Mouse (Mus musculus): ENCODE measurements around the gene Olfr1420. TPM values are rescaled to one million over a fixed set of nuclear protein-coding genes. Genes with fewer than 3 reads are reported as not detected.

Olfr1420 gene
- total RNA-seq (2012; rRNA removed) = not detected in 2 replicates
- polyA plus RNA-seq (2012; ENCODE audit: insufficient read depth in 1 of 2, insufficient read length in 2 of 2, low read depth in 1 of 2, low replicate concordance in 2 of 2, missing spikeins in 1 of 2) = under 1 TPM in 1 of 2 experiments, not detected in 1; 0.03 TPM

- no peaks in the 10 kb centered on the region for H3K9me3 ChIP-seq (replicated peaks; ENCODE audit: insufficient read depth, low read length)
- H3K27me3 ChIP-seq (ENCODE audit: control insufficient read depth in 1 of 2, insufficient read depth in 2 of 2, low read length in 2 of 2) = peaks cover 7 to 13% of the 10 kb centered on the region in 2 experiments
- TF ChIP-seq ELF1 (IDR thresholded peaks at IDR 0.05; ENCODE audit: low read depth, low read length) (no peak), TBP (IDR thresholded peaks at IDR 0.05; ENCODE audit: low read depth, low read length) (no peak), USF1 (IDR thresholded peaks at IDR 0.05; ENCODE audit: low read depth, low read length) (no peak), RAD21 (IDR thresholded peaks at IDR 0.05; ENCODE audit: low read depth, low read length) (no peak), MYB (IDR thresholded peaks at IDR 0.05; ENCODE audit: low read depth, low read length) (no peak), JUND (IDR thresholded peaks at IDR 0.05; ENCODE audit: low read depth, low read length) (no peak), POLR2AphosphoS2 (IDR thresholded peaks at IDR 0.05; ENCODE audit: low read length) (no peak), MAZ (IDR thresholded peaks at IDR 0.05; ENCODE audit: low read depth, low read length) (no peak), BHLHE40 (IDR thresholded peaks at IDR 0.05; ENCODE audit: borderline replicate concordance, low read depth, low read length) (no peak), ZC3H11A (IDR thresholded peaks at IDR 0.05; ENCODE audit: low read depth, low read length) (no peak), POLR2A (IDR thresholded peaks at IDR 0.05; ENCODE audit: control insufficient read depth in 1 of 2, insufficient read depth in 1 of 2, low read depth in 1 of 2, low read length in 2 of 2, poor library complexity in 1 of 2) (no peak), MEF2A (IDR thresholded peaks at IDR 0.05; ENCODE audit: extremely low read depth, insufficient replicate concordance, low read depth, low read length, poor library complexity, severe bottlenecking) (no peak), SMC3 (IDR thresholded peaks at IDR 0.05; ENCODE audit: low read depth, low read length) (no peak), TCF12 (IDR thresholded peaks at IDR 0.05; ENCODE audit: low read depth, low read length) (no peak), E2F4 (IDR thresholded peaks at IDR 0.05; ENCODE audit: borderline replicate concordance, low read depth, low read length) (no peak), CHD2 (IDR thresholded peaks at IDR 0.05; ENCODE audit: low read length) (no peak), NRF1 (IDR thresholded peaks at IDR 0.05; ENCODE audit: insufficient read depth, low read depth, low read length, poor library complexity, severe bottlenecking) (no peak), USF2 (IDR thresholded peaks at IDR 0.05; ENCODE audit: borderline replicate concordance in 1 of 2, insufficient read depth in 1 of 2, low read depth in 1 of 2, low read length in 2 of 2) (no peak), GATA1 (IDR thresholded peaks at IDR 0.05; ENCODE audit: low read depth, low read length) (no peak)
These were observed at the start of gene Olfr1420 for GRCm38 (mm10) chr19:11886265-11886664. Gene Olfr1420 (plus strand): TSS chr19:11886565.

GRCm38 (mm10) chr19:11839119-11839518, 47.2 kb upstream of the Olfr1420 start, which contains the start of gene Olfr1417:
Gene Olfr1417 (minus strand): TSS chr19:11839219.
- H3K4me1 ChIP-seq (ENCODE audit: control insufficient read depth in 1 of 2, insufficient read depth in 2 of 2, low read length in 2 of 2) = no peaks in the 10 kb centered on the region
- no peaks in the 10 kb centered on the region for H3K36me3 ChIP-seq (ENCODE audit: control insufficient read depth in 1 of 2, insufficient read depth in 2 of 2, low read length in 2 of 2)
- H3K27ac ChIP-seq (ENCODE audit: control insufficient read depth, low read depth, low read length) = no peak within 1 kb of the TSS
- H3K79me2 ChIP-seq (ENCODE audit: control insufficient read depth, insufficient read depth, low read length, poor library complexity) = no peaks in the 10 kb centered on the region
- no peak for DNase-seq (ENCODE audit: low read depth, low spot score)
- H3K4me3 ChIP-seq (ENCODE audit: control insufficient read depth in 1 of 2, insufficient read depth in 1 of 2, low read depth in 2 of 2, low read length in 2 of 2) = no peak within 1 kb of the TSS
- H3K9me3 ChIP-seq (replicated peaks; ENCODE audit: insufficient read depth, low read length) = no peaks in the 10 kb centered on the region
- no peaks in the 10 kb centered on the region; a peak in 3 of 4 replicates for H3K27me3 ChIP-seq (ENCODE audit: control insufficient read depth in 1 of 2, insufficient read depth in 2 of 2, low read length in 2 of 2)
- no peak within 1 kb of the TSS for H3K9ac ChIP-seq (ENCODE audit: control insufficient read depth, low read depth, low read length, poor library complexity, severe bottlenecking)
- TF ChIP-seq MAFK (IDR thresholded peaks at IDR 0.05; ENCODE audit: borderline replicate concordance, low read depth, low read length) (no peak), ETS1 (IDR thresholded peaks at IDR 0.05; ENCODE audit: low read depth, low read length) (no peak), SIN3A (IDR thresholded peaks at IDR 0.05; ENCODE audit: low read length) (no peak), MYC (IDR thresholded peaks at IDR 0.05; ENCODE audit: low read depth, low read length) (no peak), CHD2 (IDR thresholded peaks at IDR 0.05; ENCODE audit: low read length) (no peak), ZMIZ1 (IDR thresholded peaks at IDR 0.05; ENCODE audit: low read depth, low read length) (no peak), POLR2A (IDR thresholded peaks at IDR 0.05; ENCODE audit: control insufficient read depth in 1 of 2, insufficient read depth in 1 of 2, low read depth in 1 of 2, low read length in 2 of 2, poor library complexity in 1 of 2) (no peak), MXI1 (IDR thresholded peaks at IDR 0.05; ENCODE audit: low read depth, low read length) (no peak), SMC3 (IDR thresholded peaks at IDR 0.05; ENCODE audit: low read depth, low read length) (no peak), HCFC1 (IDR thresholded peaks at IDR 0.05; ENCODE audit: low read depth, low read length) (no peak)

More at GRCm38 (mm10) chr19:11886265-11886664, at the start of gene Olfr1420:
- no peaks in the 10 kb centered on the region for H3K36me3 ChIP-seq (ENCODE audit: control insufficient read depth in 1 of 2, insufficient read depth in 2 of 2, low read length in 2 of 2)
- no peaks in the 10 kb centered on the region for H3K79me2 ChIP-seq (ENCODE audit: control insufficient read depth, insufficient read depth, low read length, poor library complexity)
- no peak within 1 kb of the TSS for H3K27ac ChIP-seq (ENCODE audit: control insufficient read depth, low read depth, low read length)
- H3K4me3 ChIP-seq (ENCODE audit: control insufficient read depth in 1 of 2, insufficient read depth in 1 of 2, low read depth in 2 of 2, low read length in 2 of 2) = no peak within 1 kb of the TSS
- DNase-seq (ENCODE audit: low read depth, low spot score) = no peak
- no peaks in the 10 kb centered on the region for H3K4me1 ChIP-seq (ENCODE audit: control insufficient read depth in 1 of 2, insufficient read depth in 2 of 2, low read length in 2 of 2)
- no peak within 1 kb of the TSS for H3K9ac ChIP-seq (ENCODE audit: control insufficient read depth, low read depth, low read length, poor library complexity, severe bottlenecking)

Data from MEL (cell line).